In the genomic region with DNA sequence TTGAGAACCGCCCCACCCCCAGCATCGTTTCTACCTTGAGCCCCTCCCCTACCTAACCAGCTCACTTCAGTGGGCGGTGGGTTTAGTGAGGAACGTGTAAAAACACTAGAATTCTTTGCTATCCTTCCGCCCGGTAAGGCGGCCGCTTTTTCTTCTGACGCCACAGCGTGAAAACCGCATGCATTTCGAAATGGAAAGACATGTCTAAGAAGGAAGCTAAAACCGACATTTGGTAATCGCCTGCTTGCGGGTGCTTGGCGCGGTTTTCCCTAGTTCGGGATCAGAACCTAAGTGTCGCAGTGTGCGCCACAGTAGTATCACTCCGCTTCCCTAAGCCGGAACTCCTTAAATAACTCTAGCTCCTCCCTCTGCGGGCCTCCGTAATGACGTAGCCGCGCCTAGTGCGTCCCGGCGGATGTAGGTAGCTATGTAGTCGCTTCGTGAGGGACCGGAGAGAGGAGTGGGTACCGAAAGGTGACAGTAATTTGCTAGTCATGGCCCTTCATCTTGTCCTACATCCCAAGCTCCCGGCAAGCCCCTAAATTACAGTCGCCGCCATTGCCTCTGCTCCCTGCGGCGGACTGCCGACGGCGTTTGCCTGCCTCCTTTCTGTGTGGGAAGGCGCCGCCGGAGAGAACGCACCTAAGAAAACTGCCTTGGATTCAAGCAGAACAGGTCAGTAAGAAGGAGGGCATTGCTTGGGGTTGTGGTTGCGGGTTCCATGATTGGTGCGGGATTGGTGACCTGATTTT, we compare ENCODE assay signal across 1 mouse cellular context.
TF ChIP-seq lines count a peak whose summit lies in the region.

TSS of gene Armcx5 (plus strand) at position 430 of the 752 bp plus-strand sequence.
TSS of gene Gprasp1 (plus strand) at position 430 of the 752 bp plus-strand sequence.

TF ChIP-seq in CH12.LX, 34 proteins besides CTCF, POLR2A, EP300 and RAD21 (continued from another document):
- TF ChIP-seq KAT2A (IDR thresholded peaks at IDR 0.05; ENCODE audit: insufficient replicate concordance, low read length): peak; percentile 87
- TF ChIP-seq IRF4 (IDR thresholded peaks at IDR 0.05; ENCODE audit: low read depth, low read length): 0 out of 2 replicates have a peak, but pooled peaks have one; percentile 26
- peak; percentile 79 for TF ChIP-seq NELFE (IDR thresholded peaks at IDR 0.05; ENCODE audit: low read depth, low read length)
- TF ChIP-seq ZMIZ1 (IDR thresholded peaks at IDR 0.05; ENCODE audit: low read depth, low read length): no peak
- TF ChIP-seq MAFK (IDR thresholded peaks at IDR 0.05; ENCODE audit: insufficient replicate concordance, low read length): no peak
